Mouse (Mus musculus): Measurements from ENCODE around the gene Cnksr1. TPM values are rescaled to one million over a fixed set of nuclear protein-coding genes. Genes with fewer than 3 reads are reported as not detected.

Gene Cnksr1
- 0.36 and 0.50 TPM in 2 replicates for polyA plus RNA-seq (2014; fragmentation: Nextera tagmentation; extraction: Ambion mirVana)

- no peak for ATAC-seq (ENCODE audit: insufficient read depth, low FRiP score, low TSS enrichment)
- DNase-seq (ENCODE audit: low spot score) = no peak
- H3K4me1 ChIP-seq (ENCODE audit: control insufficient read depth, insufficient read depth, low read length) = no peaks in the 10 kb centered on the region
- H3K27me3 ChIP-seq (ENCODE audit: control insufficient read depth, insufficient read depth, low read length) = peaks cover 13% of the 10 kb centered on the region
- H3K9ac ChIP-seq (ENCODE audit: low read length) = 0 out of 2 replicates have a peak within 1 kb of the TSS, but pooled peaks have one; percentile 10
- H3K4me2 ChIP-seq (ENCODE audit: low read depth) = no peak within 1 kb of the TSS
- no peaks in the 10 kb centered on the region for H3K36me3 ChIP-seq (ENCODE audit: control insufficient read depth, insufficient read depth, low read length)
- no peak within 1 kb of the TSS for H3K4me3 ChIP-seq (ENCODE audit: low read depth, low read length)
- H3K27ac ChIP-seq (ENCODE audit: low read depth, low read length) = no peak within 1 kb of the TSS
- H3K9me3 ChIP-seq (ENCODE audit: control insufficient read depth, low read length) = no peaks in the 10 kb centered on the region
- 4% methylated on average over 18 of the region's 18 CpGs for WGBS
Observed at GRCm38 (mm10) chr4:134238279-134238651, at the start of gene Cnksr1. Gene Cnksr1, minus strand, starts transcription at chr4:134238399.

GRCm38 (mm10) chr4:134287575-134288025 is 49.4 kb upstream of the Cnksr1 start, which contains the start of gene Pdik1l:
Gene Pdik1l, minus strand, starts transcription at chr4:134287895.
- Histone ChIP-seq H3K9ac (ENCODE audit: low read length) (peak within 1 kb of the TSS; percentile 99), H3K36me3 (ENCODE audit: control insufficient read depth, insufficient read depth, low read length) (no peaks in the 10 kb centered on the region), H3K4me3 (ENCODE audit: low read depth, low read length) (peak within 1 kb of the TSS; percentile 89), H3K27me3 (ENCODE audit: control insufficient read depth, insufficient read depth, low read length) (no peaks in the 10 kb centered on the region), H3K4me2 (ENCODE audit: low read depth) (peak within 1 kb of the TSS; percentile 87), H3K4me1 (ENCODE audit: control insufficient read depth, insufficient read depth, low read length) (peaks cover 11% of the 10 kb centered on the region), H3K9me3 (ENCODE audit: control insufficient read depth, low read length) (no peaks in the 10 kb centered on the region), H3K27ac (ENCODE audit: low read depth, low read length) (peak within 1 kb of the TSS; percentile 100)
- 0% methylated on average over 27 of the region's 43 CpGs for WGBS
- DNase-seq (ENCODE audit: low spot score) (peak; percentile 87), ATAC-seq (ENCODE audit: insufficient read depth, low FRiP score, low TSS enrichment) (peak; percentile 83)

- H3K4me2 ChIP-seq (ENCODE audit: low read depth) = peak overlapping the region; percentile 87
- no peaks in the 10 kb centered on the region for H3K9me3 ChIP-seq (ENCODE audit: control insufficient read depth, low read length)
- peak; percentile 98 for DNase-seq (ENCODE audit: low spot score)
- peak overlapping the region; percentile 99 for H3K9ac ChIP-seq (ENCODE audit: low read length)
- no peaks in the 10 kb centered on the region for H3K27me3 ChIP-seq (ENCODE audit: control insufficient read depth, insufficient read depth, low read length)
- WGBS = under 1% methylated on average over 52 of the region's 59 CpGs
- H3K4me3 ChIP-seq (ENCODE audit: low read depth, low read length) = peak overlapping the region; percentile 89
- H3K36me3 ChIP-seq (ENCODE audit: control insufficient read depth, insufficient read depth, low read length) = no peaks in the 10 kb centered on the region
- peak; percentile 94 for ATAC-seq (ENCODE audit: insufficient read depth, low FRiP score, low TSS enrichment)
- peak overlapping the region; percentile 100 for H3K27ac ChIP-seq (ENCODE audit: low read depth, low read length)
- H3K4me1 ChIP-seq (ENCODE audit: control insufficient read depth, insufficient read depth, low read length) = peaks cover 11% of the 10 kb centered on the region
Observed at GRCm38 (mm10) chr4:134287168-134287564, 49.0 kb upstream of the Cnksr1 start.

- peak; percentile 66 for ATAC-seq (ENCODE audit: insufficient read depth, low FRiP score, low TSS enrichment)
Observed at GRCm38 (mm10) chr4:134286226-134287167, 48.3 kb upstream of the Cnksr1 start.

GRCm38 (mm10) chr4:134284942-134285341 is 46.7 kb upstream of the Cnksr1 start:
- DNase-seq (ENCODE audit: low spot score) (no peak), ATAC-seq (ENCODE audit: insufficient read depth, low FRiP score, low TSS enrichment) (no peak)
- Histone ChIP-seq H3K4me3 (ENCODE audit: low read depth, low read length) (no peak overlapping the region), H3K9ac (ENCODE audit: low read length) (no peak overlapping the region), H3K9me3 (ENCODE audit: control insufficient read depth, low read length) (no peaks in the 10 kb centered on the region), H3K27me3 (ENCODE audit: control insufficient read depth, insufficient read depth, low read length) (no peaks in the 10 kb centered on the region), H3K4me2 (ENCODE audit: low read depth) (no peak overlapping the region), H3K4me1 (ENCODE audit: control insufficient read depth, insufficient read depth, low read length) (peaks cover 11% of the 10 kb centered on the region), H3K36me3 (ENCODE audit: control insufficient read depth, insufficient read depth, low read length) (no peaks in the 10 kb centered on the region), H3K27ac (ENCODE audit: low read depth, low read length) (no peak overlapping the region)
- WGBS = 94% methylated on average over 2 of the region's 2 CpGs

More at GRCm38 (mm10) chr4:134286226-134287167, 48.3 kb upstream of the Cnksr1 start:
- Histone ChIP-seq H3K4me3 (ENCODE audit: low read depth, low read length) (peak overlapping the region; percentile 89), H3K36me3 (ENCODE audit: control insufficient read depth, insufficient read depth, low read length) (no peaks in the 10 kb centered on the region), H3K9me3 (ENCODE audit: control insufficient read depth, low read length) (no peaks in the 10 kb centered on the region), H3K4me1 (ENCODE audit: control insufficient read depth, insufficient read depth, low read length) (peaks cover 11% of the 10 kb centered on the region), H3K4me2 (ENCODE audit: low read depth) (peak overlapping the region; percentile 87), H3K9ac (ENCODE audit: low read length) (peak overlapping the region; percentile 99), H3K27me3 (ENCODE audit: control insufficient read depth, insufficient read depth, low read length) (no peaks in the 10 kb centered on the region), H3K27ac (ENCODE audit: low read depth, low read length) (peak overlapping the region; percentile 100)
- no peak for DNase-seq (ENCODE audit: low spot score)
- WGBS = 3% methylated on average over 58 of the region's 59 CpGs

GRCm38 (mm10) chr4:134273417-134274345 is 35.5 kb upstream of the Cnksr1 start:
- Histone ChIP-seq H3K9ac (ENCODE audit: low read length) (peak overlapping the region; percentile 22; the same call in 1 of the 2 replicates), H3K9me3 (ENCODE audit: control insufficient read depth, low read length) (no peaks in the 10 kb centered on the region), H3K36me3 (ENCODE audit: control insufficient read depth, insufficient read depth, low read length) (peaks cover 2% of the 10 kb centered on the region; the same call in 1 of the 2 replicates), H3K27me3 (ENCODE audit: control insufficient read depth, insufficient read depth, low read length) (no peaks in the 10 kb centered on the region), H3K4me1 (ENCODE audit: control insufficient read depth, insufficient read depth, low read length) (0 out of 2 replicates have a peak, but pooled peaks cover 2% of the 10 kb centered on the region), H3K4me3 (ENCODE audit: low read depth, low read length) (no peak overlapping the region), H3K4me2 (ENCODE audit: low read depth) (no peak overlapping the region), H3K27ac (ENCODE audit: low read depth, low read length) (no peak overlapping the region)
- ATAC-seq (ENCODE audit: insufficient read depth, low FRiP score, low TSS enrichment) (no peak), DNase-seq (ENCODE audit: low spot score) (no peak)
- 6% methylated on average over 14 of the region's 14 CpGs for WGBS

- WGBS = 30% methylated on average over 12 of the region's 13 CpGs
Observed at GRCm38 (mm10) chr4:134272731-134273416, 34.7 kb upstream of the Cnksr1 start.

More at GRCm38 (mm10) chr4:134272731-134273416, 34.7 kb upstream of the Cnksr1 start:
- no peak overlapping the region for H3K4me2 ChIP-seq (ENCODE audit: low read depth)
- H3K9ac ChIP-seq (ENCODE audit: low read length) = peak overlapping the region; percentile 22; the same call in 1 of the 2 replicates
- ATAC-seq (ENCODE audit: insufficient read depth, low FRiP score, low TSS enrichment) = no peak
- no peak overlapping the region for H3K4me3 ChIP-seq (ENCODE audit: low read depth, low read length)
- H3K36me3 ChIP-seq (ENCODE audit: control insufficient read depth, insufficient read depth, low read length) = peaks cover 2% of the 10 kb centered on the region; the same call in 1 of the 2 replicates
- H3K27me3 ChIP-seq (ENCODE audit: control insufficient read depth, insufficient read depth, low read length) = no peaks in the 10 kb centered on the region
- H3K4me1 ChIP-seq (ENCODE audit: control insufficient read depth, insufficient read depth, low read length) = 0 out of 2 replicates have a peak, but pooled peaks cover 2% of the 10 kb centered on the region
- no peak for DNase-seq (ENCODE audit: low spot score)
- H3K27ac ChIP-seq (ENCODE audit: low read depth, low read length) = no peak overlapping the region
- H3K9me3 ChIP-seq (ENCODE audit: control insufficient read depth, low read length) = no peaks in the 10 kb centered on the region

Measured in neural tube, embryonic 11.5 days (tissue).